Mouse (Mus musculus) C2C12 (cell line): Measurements from ENCODE around the gene Gm20538.

Source experiments
- CEBPB ChIP-seq: IDR thresholded peaks from one replicate; pipeline ENCODE4 v1.6.1; 2011; ENCODE audit warnings: low read depth, mild to moderate bottlenecking, control low read depth, moderate library complexity
- CTCF ChIP-seq: IDR thresholded peaks from one replicate; pipeline ENCODE4 v1.5.1; 2011; ENCODE audit not compliant: control insufficient read depth, insufficient read depth, insufficient read length
- FOSL1 ChIP-seq: IDR thresholded peaks from one replicate; pipeline ENCODE4 v1.8.0; 2011; ENCODE audit warnings: mild to moderate bottlenecking, low read length; ENCODE audit not compliant: poor library complexity, insufficient read depth, severe bottlenecking
- USF1 ChIP-seq: IDR thresholded peaks from one replicate; pipeline ENCODE4 v1.6.1; 2011; ENCODE audit warnings: low read depth, mild to moderate bottlenecking, control low read depth, moderate library complexity

DNA sequence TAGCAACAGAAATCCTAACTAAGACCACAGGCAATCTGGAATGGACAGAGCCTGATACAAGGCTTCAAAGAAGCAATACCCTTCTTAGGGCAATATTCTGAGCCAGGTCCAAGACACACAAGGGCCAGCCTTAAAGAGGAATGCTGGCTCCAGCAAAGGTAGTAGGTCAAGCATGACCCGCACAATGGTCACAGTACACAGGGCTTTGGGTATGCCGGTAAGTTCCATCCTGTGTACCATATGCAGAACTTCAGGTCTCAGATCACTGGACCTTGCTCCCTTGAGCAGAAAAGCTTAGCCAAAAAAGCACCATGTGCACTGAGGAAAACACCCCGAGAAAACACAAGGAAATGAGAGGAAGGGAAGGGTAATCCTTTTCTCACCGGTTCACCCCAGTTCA is 655 bp upstream of the Gm20538 start:
- TF ChIP-seq USF1 (no peak), CTCF (no peak), FOSL1 (no peak), CEBPB (no peak)
